Mouse (Mus musculus) fibroblast of lung, adult 2 months (primary cell): ENCODE measurements at regions not wholly inside any gene's neighbourhood (a gene's known extent, or its start where the extent isn't known, plus 50 kb on each side); places are given as distances from the start of the nearest gene placed in this dataset.

Experiments used
- DNase-seq: peaks from one replicate; pipeline ENCODE4 v3.0.0-alpha.2; 2011; ENCODE audit warnings: low read depth

GRCm38 (mm10) chr14:79854216-79854615 lies 83.1 kb upstream of the Pcdh8 start:
- DNase-seq = no peak

GRCm38 (mm10) chr14:79852683-79853082 lies 81.6 kb upstream of the Pcdh8 start:
- no peak for DNase-seq

GRCm38 (mm10) chr14:79851795-79852194 lies 80.7 kb upstream of the Pcdh8 start:
- DNase-seq = no peak

GRCm38 (mm10) chr14:79851231-79851630 lies 80.1 kb upstream of the Pcdh8 start:
- no peak for DNase-seq

DNA sequence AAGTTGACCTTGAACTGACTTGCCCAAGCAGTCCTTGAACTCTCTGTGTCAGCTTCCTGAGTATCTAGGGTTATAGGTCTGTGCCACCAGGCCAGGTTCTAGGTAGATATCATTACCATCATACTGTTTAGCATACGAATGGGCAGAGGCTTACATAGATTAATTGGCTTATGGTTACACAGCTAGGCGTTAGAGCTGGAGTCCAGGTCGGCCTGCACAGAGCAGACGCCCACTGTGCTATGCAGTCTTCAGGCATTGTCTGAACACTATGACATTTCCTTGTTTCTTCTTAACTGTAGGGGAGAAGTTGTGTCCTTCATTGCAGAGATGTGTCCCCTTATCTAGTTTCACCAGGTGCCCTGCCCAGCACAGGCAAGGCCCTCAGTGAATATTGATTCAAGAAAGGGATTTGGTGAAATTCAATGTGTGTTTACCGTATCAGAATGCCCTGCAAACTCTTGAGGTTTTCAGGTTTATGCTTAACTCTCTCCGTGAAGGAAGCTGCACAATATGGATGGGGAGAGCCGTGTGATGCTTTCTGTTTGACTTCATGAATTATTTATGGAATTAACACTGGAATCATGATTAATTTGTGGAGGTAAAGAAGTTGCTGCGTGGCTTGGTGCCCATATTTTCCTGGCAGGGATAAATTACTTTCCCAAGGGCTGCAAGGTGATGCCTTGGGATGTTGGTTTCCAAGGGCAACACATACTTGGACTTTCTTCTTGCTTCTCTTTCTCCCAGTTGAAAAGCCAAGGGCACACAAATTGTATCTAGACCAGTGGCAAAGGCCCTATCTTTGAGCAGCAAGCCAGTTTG lies 78.7 kb upstream of the Pcdh8 start:
- no peak for DNase-seq

- no peak for DNase-seq
These were observed 77.0 kb upstream of the Pcdh8 start for GRCm38 (mm10) chr14:79848116-79848515.

DNA sequence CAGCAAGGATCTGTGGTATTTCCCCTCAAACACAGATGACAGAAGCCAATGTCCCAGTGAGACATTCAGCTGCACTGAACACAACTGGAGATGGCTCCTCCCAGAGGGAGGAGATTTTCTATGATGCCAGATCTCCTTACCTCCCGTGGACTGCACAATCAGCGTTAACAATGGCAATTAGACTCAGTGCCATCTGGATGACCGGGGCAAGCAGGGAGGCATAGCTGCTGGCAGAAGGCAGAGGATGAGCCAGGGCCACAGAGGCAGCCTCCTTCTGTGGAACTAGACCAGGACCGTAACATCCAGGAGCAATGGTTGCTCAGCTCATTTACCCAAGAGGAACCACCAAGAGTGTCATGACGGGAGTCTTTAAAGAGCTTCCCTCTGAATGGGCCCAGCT lies 73.2 kb upstream of the Pcdh8 start:
- DNase-seq = no peak

DNA sequence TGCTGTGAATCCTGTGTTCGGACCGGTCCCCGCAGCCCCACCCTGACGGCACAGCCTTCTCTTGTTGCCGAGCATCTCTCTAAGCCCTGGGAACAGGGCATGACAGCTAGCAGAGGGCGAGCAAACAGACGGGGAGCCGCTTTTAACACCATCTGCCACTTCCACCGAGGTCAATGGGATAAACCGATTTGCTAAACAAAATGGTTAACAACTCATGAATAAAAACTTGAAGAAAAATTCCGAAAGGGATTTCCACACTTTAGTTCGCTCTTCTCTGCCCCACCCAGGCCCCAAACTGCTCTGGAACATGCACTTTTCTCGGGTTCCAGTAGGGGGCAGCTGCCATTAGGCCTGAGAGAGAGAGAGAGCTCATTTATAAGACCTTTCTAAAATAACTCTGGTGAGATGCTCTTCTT lies 72.0 kb upstream of the Pcdh8 start:
- no peak for DNase-seq

DNA sequence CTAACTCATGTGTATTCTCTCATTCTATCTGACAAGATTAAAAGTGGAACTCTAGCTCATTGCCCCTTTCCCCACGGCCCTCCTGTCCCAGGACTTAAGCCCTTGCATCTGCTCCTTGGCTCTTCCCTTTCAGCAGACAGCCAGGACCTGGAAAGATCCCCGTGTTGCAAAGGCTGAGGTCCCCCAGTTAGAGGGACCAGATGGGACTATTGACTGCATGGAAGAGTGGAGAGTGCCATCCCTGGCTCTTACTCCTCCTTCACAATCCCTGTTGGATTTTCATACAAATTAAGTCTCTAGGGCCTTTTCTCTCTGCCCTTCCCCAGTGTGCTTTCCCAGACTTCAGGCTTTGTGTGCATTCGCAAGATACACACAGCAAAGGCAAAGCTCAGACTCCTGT lies 71.6 kb upstream of the Pcdh8 start:
- DNase-seq = no peak

- DNase-seq = no peak
These were observed 66.0 kb upstream of the Pcdh8 start for GRCm38 (mm10) chr14:79837101-79837500.

DNA sequence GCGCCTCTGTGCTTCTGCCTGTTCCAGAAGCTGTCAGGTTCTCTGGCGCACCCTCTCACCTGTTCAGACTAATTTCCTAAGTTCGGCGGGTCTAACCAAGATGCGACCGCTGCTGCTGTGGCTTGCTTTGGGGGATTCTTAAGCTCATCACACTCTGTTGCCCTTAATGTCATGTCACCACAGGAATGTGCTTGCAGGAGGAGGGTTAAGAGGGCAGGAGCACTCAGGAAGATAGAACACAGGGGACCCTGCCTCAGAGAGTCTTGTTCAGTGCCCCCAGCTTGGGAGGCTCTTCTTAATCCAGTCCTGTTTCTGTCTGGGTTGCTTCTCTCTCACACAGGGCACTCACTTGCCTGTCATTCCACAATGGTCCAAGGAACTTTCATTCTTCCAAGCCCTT lies 65.1 kb upstream of the Pcdh8 start:
- no peak for DNase-seq

DNA sequence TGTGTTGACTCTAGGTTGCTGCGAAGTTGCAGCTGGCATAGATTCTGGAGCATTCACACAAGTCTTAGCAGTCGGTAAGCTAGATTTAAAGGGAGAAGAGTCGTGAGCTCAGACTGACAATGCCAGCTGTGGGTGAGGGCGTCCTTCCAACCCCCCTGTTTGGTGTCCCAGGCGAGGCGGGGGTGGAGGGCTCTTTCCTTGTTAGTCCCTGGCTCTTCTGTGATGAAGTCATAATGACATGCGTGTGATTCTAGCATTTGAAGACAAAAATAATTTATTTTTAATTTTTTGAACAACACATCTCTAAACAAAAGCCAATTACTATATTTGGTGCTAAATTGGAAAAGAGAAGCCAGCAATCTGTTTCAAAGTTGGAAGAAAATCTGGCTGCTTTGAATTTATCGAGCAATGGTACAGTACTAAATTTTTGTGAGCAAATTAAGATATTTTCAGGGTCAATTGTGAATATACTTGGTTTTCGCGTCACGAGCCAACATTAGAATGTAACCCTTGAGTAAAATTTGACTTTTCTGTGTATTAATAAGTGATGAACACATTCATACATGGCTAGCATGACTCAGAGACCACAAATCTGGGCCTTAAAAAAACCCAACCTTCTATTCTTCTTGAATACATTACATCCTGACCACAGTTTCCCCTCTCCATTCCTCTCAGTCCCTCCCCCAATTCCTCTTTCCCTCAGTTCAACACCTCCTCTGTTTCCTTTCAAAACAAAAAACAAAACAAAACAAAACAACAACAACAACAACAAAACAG lies 53.7 kb upstream of the Pcdh8 start:
- DNase-seq = no peak

DNA sequence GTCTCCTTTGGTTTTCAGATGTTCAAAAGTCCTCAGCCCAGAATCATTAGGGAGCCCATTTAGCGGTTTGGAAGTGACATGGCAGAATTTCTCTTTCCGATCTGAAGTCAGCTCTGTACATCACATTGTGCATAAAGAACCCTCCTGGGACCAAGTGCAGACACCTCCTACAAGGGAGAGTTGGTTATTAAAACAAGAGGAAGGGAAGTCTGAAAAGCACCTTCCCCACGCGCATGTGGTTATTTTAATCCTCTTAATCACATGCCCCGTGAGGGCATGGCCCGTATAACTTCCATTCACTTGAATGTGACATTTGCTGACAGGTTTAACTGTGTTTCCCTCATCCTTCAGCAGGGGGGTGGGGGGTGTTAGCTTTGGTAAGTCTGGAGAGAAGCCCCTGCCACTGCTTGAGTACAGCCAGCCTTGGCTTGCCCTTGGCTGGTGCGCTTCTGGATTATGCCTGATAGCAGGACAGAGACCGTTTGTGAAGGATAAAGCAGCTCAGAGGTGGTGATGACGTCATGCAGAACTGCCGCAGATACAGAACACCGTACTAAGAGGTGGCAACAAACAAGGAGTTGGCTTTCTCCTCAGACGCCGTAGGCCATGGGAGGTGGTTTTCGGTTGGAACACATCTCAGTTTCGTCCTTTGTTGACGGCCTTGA lies 51.5 kb upstream of the Pcdh8 start:
- no peak for DNase-seq

- DNase-seq = no peak
These were observed 50.9 kb upstream of the Pcdh8 start for GRCm38 (mm10) chr14:79822011-79822435.

- DNase-seq = no peak
These were observed 50.4 kb upstream of the Pcdh8 start for GRCm38 (mm10) chr14:79821352-79822010.
